Mouse (Mus musculus) brain, embryonic 14.5 days (tissue): ENCODE data around the gene Pck1.

ENCODE experiments used
- CTCF ChIP-seq: fragments of 200-500 bp; IDR thresholded peaks from 2 replicates; pipeline ENCODE4 v1.5.1; 2012; ENCODE audit warnings: inconsistent platforms, mild to moderate bottlenecking, moderate library complexity, borderline replicate concordance; ENCODE audit not compliant: insufficient read depth, insufficient read length; ENCODE audit errors: extremely low read depth
- POLR2A ChIP-seq: fragments of 200-500 bp; IDR thresholded peaks from 2 replicates; pipeline ENCODE4 v1.6.1; 2012; ENCODE audit warnings: mild to moderate bottlenecking, inconsistent platforms, borderline replicate concordance; ENCODE audit not compliant: poor library complexity, insufficient read depth, insufficient read length, severe bottlenecking; ENCODE audit errors: extremely low read depth

GRCm38 (mm10) chr2:173154962-173155361 lies 2.1 kb downstream of the Pck1 start:
- TF ChIP-seq CTCF (no peak), POLR2A (no peak)
